Mouse (Mus musculus) CH12.LX (cell line): ENCODE results near the gene Rab3a. TPM values are rescaled to one million over a fixed set of nuclear protein-coding genes. Genes with fewer than 3 reads are reported as not detected.
A peak's percentile ranks its signal among the peaks of the same experiment; 100 is the strongest.

Experiments used
- DNase-seq: peaks from one replicate; pipeline ENCODE4 v3.0.0-alpha.2; 2013; ENCODE audit errors: extremely low read depth
- H3K27ac ChIP-seq: 2 replicates; pipeline ENCODE4 v1.5.1; 2012; ENCODE audit warnings: low read depth, mild to moderate bottlenecking, control low read depth, moderate library complexity; ENCODE audit not compliant: insufficient read depth
- H3K27me3 ChIP-seq: replicated peaks from 2 replicates; pipeline ENCODE3; 2012; ENCODE audit warnings: inconsistent platforms
- H3K36me3 ChIP-seq, 2 experiments: replicated peaks in 1 of 2; 2 replicates each; pipeline versions ENCODE3 to v1.6.1; 2012; ENCODE audit warnings: inconsistent platforms in 1 of 2, low read length in 1 of 2, mild to moderate bottlenecking in 1 of 2, mixed read lengths in 1 of 2, moderate library complexity in 1 of 2; ENCODE audit not compliant: control insufficient read depth in 1 of 2, insufficient read depth in 1 of 2
- H3K4me1 ChIP-seq, 2 experiments: 2 replicates each; pipeline ENCODE4 v1.6.1; 2012; ENCODE audit warnings: inconsistent platforms in 1 of 2, moderate library complexity in 1 of 2; ENCODE audit not compliant: insufficient read depth in 2 of 2, control insufficient read depth in 1 of 2
- H3K4me2 ChIP-seq: 2 replicates; pipeline ENCODE4 v1.6.1; 2012; ENCODE audit warnings: low read depth, mild to moderate bottlenecking, control low read depth; ENCODE audit not compliant: poor library complexity, insufficient read depth, severe bottlenecking
- H3K4me3 ChIP-seq, 3 experiments: fragments of 150-350 bp in 1 of 3; sonication (generic) in 1 of 3; replicated peaks in 1 of 3; 2 replicates each; pipeline versions ENCODE3 to v1.5.1; 2011 to 2012; ENCODE audit warnings: low read depth in 2 of 3, low read length in 2 of 3, mild to moderate bottlenecking in 2 of 3, moderate library complexity in 2 of 3, control low read depth in 1 of 3, improper control_type of control experiment in 1 of 3, inconsistent platforms in 1 of 3, mixed read lengths in 1 of 3; ENCODE audit not compliant: poor library complexity in 1 of 3
- H3K79me2 ChIP-seq: replicated peaks from 2 replicates; pipeline ENCODE4 v1.6.1; 2012; ENCODE audit warnings: mild to moderate bottlenecking, moderate library complexity; ENCODE audit not compliant: control insufficient read depth, poor library complexity, insufficient read depth, severe bottlenecking; ENCODE audit errors: extremely low read depth
- H3K9ac ChIP-seq: 2 replicates; pipeline ENCODE4 v1.6.1; 2012; ENCODE audit warnings: low read depth, mild to moderate bottlenecking, control low read depth, moderate library complexity; ENCODE audit not compliant: insufficient read depth
- H3K9me3 ChIP-seq: replicated peaks from 2 replicates; pipeline ENCODE3; 2012; ENCODE audit warnings: low read length, inconsistent platforms, mixed read lengths
- BHLHE40 ChIP-seq: IDR thresholded peaks from 2 replicates; pipeline ENCODE4 v1.6.1; 2011; ENCODE audit warnings: mild to moderate bottlenecking, low read depth, low read length, improper control_type of control experiment
- CTCF ChIP-seq, 2 experiments: IDR thresholded peaks in 1 of 2; conservative IDR thresholded peaks in 1 of 2; 2 replicates each; pipeline ENCODE4 v1.5.1; 2011 to 2012; ENCODE audit warnings: low read depth in 2 of 2, low read length in 2 of 2, improper control_type of control experiment in 1 of 2, inconsistent platforms in 1 of 2, mild to moderate bottlenecking in 1 of 2, moderate library complexity in 1 of 2
- ELF1 ChIP-seq: IDR thresholded peaks from 2 replicates; pipeline ENCODE4 v1.6.1; 2014; ENCODE audit warnings: low read depth, mild to moderate bottlenecking, inconsistent platforms, low read length, improper control_type of control experiment
- EP300 ChIP-seq: IDR thresholded peaks from 2 replicates; pipeline ENCODE4 v1.6.1; 2011; ENCODE audit warnings: low read length, improper control_type of control experiment
- GABPA ChIP-seq: IDR thresholded peaks from 2 replicates; pipeline ENCODE4 v1.6.1; 2012; ENCODE audit warnings: low read depth, low read length, improper control_type of control experiment, inconsistent platforms; ENCODE audit not compliant: insufficient replicate concordance
- HCFC1 ChIP-seq: IDR thresholded peaks from 2 replicates; pipeline ENCODE4 v1.6.1; 2012; ENCODE audit warnings: low read depth, mild to moderate bottlenecking, inconsistent platforms, low read length, improper control_type of control experiment
- MAFK ChIP-seq: IDR thresholded peaks from 2 replicates; pipeline ENCODE4 v1.6.1; 2011; ENCODE audit warnings: low read length, improper control_type of control experiment; ENCODE audit not compliant: insufficient replicate concordance
- MEF2A ChIP-seq: IDR thresholded peaks from 2 replicates; pipeline ENCODE4 v1.6.1; 2014; ENCODE audit warnings: low read depth, mild to moderate bottlenecking, inconsistent platforms, low read length, improper control_type of control experiment, borderline replicate concordance
- MXI1 ChIP-seq: IDR thresholded peaks from 2 replicates; pipeline ENCODE4 v1.6.1; 2011; ENCODE audit warnings: mild to moderate bottlenecking, low read depth, low read length, improper control_type of control experiment
- POLR2AphosphoS2 ChIP-seq: IDR thresholded peaks from 2 replicates; pipeline ENCODE4 v1.6.1; 2011; ENCODE audit warnings: low read depth, low read length, improper control_type of control experiment
- SIN3A ChIP-seq: IDR thresholded peaks from 2 replicates; pipeline ENCODE4 v1.6.1; 2012; ENCODE audit warnings: low read length, improper control_type of control experiment, inconsistent platforms
- SMC3 ChIP-seq: IDR thresholded peaks from 2 replicates; pipeline ENCODE4 v1.6.1; 2011; ENCODE audit warnings: low read depth, low read length, improper control_type of control experiment
- TCF12 ChIP-seq: IDR thresholded peaks from 2 replicates; pipeline ENCODE4 v1.6.1; 2014; ENCODE audit warnings: low read depth, mild to moderate bottlenecking, inconsistent platforms, low read length, improper control_type of control experiment
- ZKSCAN1 ChIP-seq: IDR thresholded peaks from 2 replicates; pipeline ENCODE4 v1.6.1; 2012; ENCODE audit warnings: low read depth, inconsistent platforms, low read length, improper control_type of control experiment, borderline replicate concordance
- dilution Hi-C: fragments of 300-500 bp; cut with MboI; formaldehyde crosslinking; loops from 2 replicates; pipeline ENCODE4 v1.14.3; 2020; ENCODE audit warnings: low sequenced_read_pairs; ENCODE audit not compliant: extremely low pct_unique_long_range_greater_than_20kb, extremely low pct_ligation_motif_present
- in situ Hi-C: fragments of 300-500 bp; cut with MboI; formaldehyde crosslinking; loops from 3 replicates; pipeline ENCODE4 v1.14.3; 2019; ENCODE audit warnings: low sequenced_read_pairs, low pct_ligation_motif_present, low pct_unique_long_range_greater_than_20kb, mixed read lengths
- polyA plus RNA-seq: library from polyadenylated mRNA; unstranded; fragments of >175 nt; gene quantifications from 2 replicates; pipeline ENCODE4 v1.2.1, GENCODE M21; 2012; ENCODE audit warnings: low read depth; ENCODE audit not compliant: insufficient read length
- total RNA-seq, 2 experiments: library from RNA; depleted of rRNA; stranded (reverse); fragments of 300-350 nt in 1 of 2; fragments of >200 nt in 1 of 2; gene quantifications; 2 replicates each; pipeline ENCODE4 v1.2.3; 2012 to 2014

The Rab3a gene
- total and polyA plus RNA-seq, 3 experiments: 0.87 to 1.9 (median 0.99) TPM

GRCm38 (mm10) chr8:70774740-70775139 lies 20.3 kb downstream of the Rab3a start:
- Histone ChIP-seq H3K36me3 (peaks cover 39 to 66% of the 10 kb centered on the region in 2 experiments), H3K9ac (peak overlapping the region; percentile 18; the same call in 1 of the 2 replicates), H3K27me3 (no peaks in the 10 kb centered on the region), H3K4me3 (peak overlapping the region in 2 of 3 experiments; percentile 2), H3K79me2 (peaks cover 7% of the 10 kb centered on the region; the same call in 1 of the 2 replicates), H3K9me3 (no peaks in the 10 kb centered on the region), H3K4me1 (peaks cover 48 to 67% of the 10 kb centered on the region in 2 experiments), H3K4me2 (peak overlapping the region; percentile 78), H3K27ac (peak overlapping the region; percentile 83)
- in situ Hi-C loops: no loop called here
- dilution Hi-C loops: no loop called here
- no peak for DNase-seq
- TF ChIP-seq SMC3: no peak
- TF ChIP-seq EP300: no peak
- 0 out of 2 replicates have a peak, but pooled peaks have one; percentile 34 for TF ChIP-seq MXI1
- 0 out of 2 replicates have a peak, but pooled peaks have one; percentile 33 for TF ChIP-seq BHLHE40
- TF ChIP-seq ELF1: no peak
- TF ChIP-seq, all 38 proteins: peak for 2

DNA sequence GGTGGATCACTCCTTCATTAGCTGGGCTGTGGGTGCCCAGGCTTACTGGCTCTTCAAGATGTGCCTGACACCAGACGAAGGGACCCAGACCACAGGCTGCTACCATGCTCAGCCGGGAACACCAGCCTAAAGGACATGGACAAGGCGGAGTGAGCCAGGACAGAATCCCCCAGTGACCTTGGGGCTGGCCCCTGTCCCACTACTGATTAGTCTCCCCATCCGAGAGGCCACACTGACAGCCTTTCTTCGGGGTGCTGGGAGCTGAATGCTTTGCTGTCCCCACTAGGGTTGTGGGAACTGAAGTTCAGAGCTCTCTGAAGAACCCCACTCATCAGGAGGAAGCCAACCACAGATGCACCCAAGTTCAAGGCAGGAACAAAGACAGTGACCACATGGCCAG lies 20.7 kb downstream of the Rab3a start:
- Histone ChIP-seq H3K27ac (peak overlapping the region; percentile 83), H3K4me3 (no peak overlapping the region), H3K4me2 (peak overlapping the region; percentile 78), H3K4me1 (peaks cover 48 to 63% of the 10 kb centered on the region in 2 experiments), H3K79me2 (peaks cover 7% of the 10 kb centered on the region; the same call in 1 of the 2 replicates), H3K9me3 (no peaks in the 10 kb centered on the region), H3K36me3 (peaks cover 42 to 66% of the 10 kb centered on the region in 2 experiments), H3K27me3 (no peaks in the 10 kb centered on the region), H3K9ac (peak overlapping the region; percentile 67)
- no peak for DNase-seq
- dilution Hi-C loops (no loop called here), in situ Hi-C loops (no loop called here)
- TF ChIP-seq ZKSCAN1 (no peak), MEF2A (no peak), TCF12 (no peak), CTCF (conservative IDR thresholded peaks at IDR 0.05 in 1 of 2, IDR thresholded peaks at IDR 0.05 in 1 of 2; ENCODE audit: low read depth in 2 of 2, low read length in 2 of 2) (no peak), POLR2AphosphoS2 (no peak), MAFK (no peak), HCFC1 (no peak), SMC3 (no peak), GABPA (no peak), SIN3A (no peak)
